ENCODE assay signal across 23 mouse cellular contexts in genomic region chr5:48345983-48346648, GRCm38 (mm10). TPM values are rescaled to one million over a fixed set of nuclear protein-coding genes. Genes with fewer than 3 reads are reported as not detected.
DNase-seq lines count a peak whose midpoint lies in the region; ATAC-seq and TF ChIP-seq lines count a peak whose summit lies in the region.
"Had no signal": no experiment of that assay in that cellular context is flagged by ENCODE, and none has a peak within 500 bp of the region (broad histone marks: within the 10 kb centered on the region; RNA-seq: fewer than 3 reads in every experiment).

No protein-coding gene starts in this region.

- H3K4me2 ChIP-seq in forebrain, embryonic 12.5 days: no peak overlapping the region
- H3K4me2 ChIP-seq in forebrain, embryonic 16.5 days (ENCODE audit: low read length): no peak overlapping the region
- H3K4me2 ChIP-seq in hindbrain, embryonic 13.5 days: no peak overlapping the region
- H3K4me2 ChIP-seq in hindbrain, postnatal 0 days (ENCODE audit: low read depth, low read length): no peak overlapping the region
- H3K4me2 ChIP-seq in hindbrain, embryonic 15.5 days: no peak overlapping the region
- no peak overlapping the region for H3K4me2 ChIP-seq in midbrain, embryonic 14.5 days (ENCODE audit: low read length)
- H3K4me2 ChIP-seq: embryonic facial prominence, embryonic 12.5 days; heart, embryonic 12.5 days; limb, embryonic 12.5 days; liver, embryonic 15.5 days; lung, embryonic 14.5 days had no signal

- no peak for TF ChIP-seq CTCF in hindbrain, postnatal 0 days (IDR thresholded peaks at IDR 0.05; ENCODE audit: low read depth)
- TF ChIP-seq CTCF in thymus, adult 2 months (IDR thresholded peaks at IDR 0.05; ENCODE audit: borderline replicate concordance, control insufficient read depth, extremely low read depth, insufficient read depth, low read length, poor library complexity): no peak

- H3K9ac ChIP-seq in forebrain, embryonic 12.5 days: no peak overlapping the region
- no peak overlapping the region for H3K9ac ChIP-seq in forebrain, embryonic 16.5 days (replicated peaks; ENCODE audit: low read depth, low read length)
- H3K9ac ChIP-seq in hindbrain, embryonic 13.5 days: no peak overlapping the region
- no peak overlapping the region for H3K9ac ChIP-seq in hindbrain, postnatal 0 days (replicated peaks; ENCODE audit: low read length)
- no peak overlapping the region for H3K9ac ChIP-seq in hindbrain, embryonic 15.5 days
- H3K9ac ChIP-seq in midbrain, embryonic 14.5 days (replicated peaks; ENCODE audit: low read length): no peak overlapping the region
- H3K9ac ChIP-seq: embryonic facial prominence, embryonic 12.5 days; heart, embryonic 12.5 days; limb, embryonic 12.5 days; liver, embryonic 15.5 days; lung, embryonic 14.5 days had no signal

- no peaks in the 10 kb centered on the region for H3K4me1 ChIP-seq in forebrain, embryonic 12.5 days
- H3K4me1 ChIP-seq in forebrain, embryonic 16.5 days (replicated peaks; ENCODE audit: control insufficient read depth, insufficient read depth, low read length): no peaks in the 10 kb centered on the region
- no peaks in the 10 kb centered on the region for H3K4me1 ChIP-seq in hindbrain, embryonic 13.5 days (replicated peaks)
- no peaks in the 10 kb centered on the region for H3K4me1 ChIP-seq in hindbrain, postnatal 0 days (ENCODE audit: insufficient read depth, low read length)
- H3K4me1 ChIP-seq in hindbrain, embryonic 15.5 days (replicated peaks): no peaks in the 10 kb centered on the region
- H3K4me1 ChIP-seq in midbrain, embryonic 14.5 days (ENCODE audit: control insufficient read depth, insufficient read depth, low read length): no peaks in the 10 kb centered on the region
- H3K4me1 ChIP-seq in thymus, adult 2 months (replicated peaks; ENCODE audit: control insufficient read depth, insufficient read depth, low read length): no peaks in the 10 kb centered on the region
- H3K4me1 ChIP-seq: embryonic facial prominence, embryonic 12.5 days; heart, embryonic 12.5 days; limb, embryonic 12.5 days; liver, embryonic 15.5 days had no signal

- TF ChIP-seq POLR2A in thymus, adult 2 months (IDR thresholded peaks at IDR 0.05; ENCODE audit: control insufficient read depth, extremely low read depth, insufficient read depth, low read length, poor library complexity): no peak

- no peak for DNase-seq in hindbrain, postnatal 0 days (ENCODE audit: low spot score)
- no peak for DNase-seq in midbrain, embryonic 14.5 days
- DNase-seq in thymus, adult 2 months: no peak
- no peak for DNase-seq in cerebellum, adult 9-11 months
- DNase-seq: adrenal gland, adult 8-10 months; heart, adult 2 months; heart, postnatal 4 days; kidney, adult 8-10 months; kidney, postnatal 25 days; right cerebral cortex, postnatal 25 days; thymus, adult 18-20 months; thymus, postnatal 36 days had no signal

- no peak overlapping the region for H3K27ac ChIP-seq in forebrain, embryonic 12.5 days
- H3K27ac ChIP-seq in forebrain, embryonic 16.5 days (ENCODE audit: low read length): no peak overlapping the region
- no peak overlapping the region for H3K27ac ChIP-seq in hindbrain, embryonic 13.5 days
- H3K27ac ChIP-seq in hindbrain, postnatal 0 days: no peak overlapping the region
- H3K27ac ChIP-seq in hindbrain, embryonic 15.5 days (replicated peaks): no peak overlapping the region
- no peak overlapping the region for H3K27ac ChIP-seq in midbrain, embryonic 14.5 days (replicated peaks; ENCODE audit: low read depth, low read length)
- H3K27ac ChIP-seq in thymus, adult 2 months (ENCODE audit: control insufficient read depth, insufficient read depth, low read length): no peak overlapping the region
- H3K27ac ChIP-seq: heart, adult 2 months; left cerebral cortex, adult 2 months; limb, embryonic 12.5 days; liver, embryonic 15.5 days had no signal

- no peaks in the 10 kb centered on the region for H3K36me3 ChIP-seq in forebrain, embryonic 12.5 days (replicated peaks)
- no peaks in the 10 kb centered on the region for H3K36me3 ChIP-seq in forebrain, embryonic 16.5 days (ENCODE audit: control insufficient read depth, insufficient read depth)
- no peaks in the 10 kb centered on the region for H3K36me3 ChIP-seq in hindbrain, embryonic 13.5 days
- H3K36me3 ChIP-seq in hindbrain, postnatal 0 days (ENCODE audit: insufficient read depth, low read length): no peaks in the 10 kb centered on the region
- no peaks in the 10 kb centered on the region for H3K36me3 ChIP-seq in hindbrain, embryonic 15.5 days
- no peaks in the 10 kb centered on the region for H3K36me3 ChIP-seq in midbrain, embryonic 14.5 days (ENCODE audit: control insufficient read depth, insufficient read depth, low read length)
- no peaks in the 10 kb centered on the region for H3K36me3 ChIP-seq in thymus, adult 2 months (ENCODE audit: control insufficient read depth, insufficient read depth, low read length)
- H3K36me3 ChIP-seq: embryonic facial prominence, embryonic 12.5 days; G1E; heart, embryonic 12.5 days; limb, embryonic 12.5 days; liver, embryonic 15.5 days had no signal

- H3K4me3 ChIP-seq in forebrain, embryonic 12.5 days (replicated peaks): no peak overlapping the region
- no peak overlapping the region for H3K4me3 ChIP-seq in forebrain, embryonic 16.5 days (replicated peaks; ENCODE audit: low read length)
- no peak overlapping the region for H3K4me3 ChIP-seq in hindbrain, embryonic 13.5 days
- no peak overlapping the region for H3K4me3 ChIP-seq in hindbrain, postnatal 0 days (ENCODE audit: low read length)
- no peak overlapping the region for H3K4me3 ChIP-seq in hindbrain, embryonic 15.5 days
- H3K4me3 ChIP-seq in midbrain, embryonic 14.5 days (replicated peaks; ENCODE audit: low read depth, low read length): no peak overlapping the region
- H3K4me3 ChIP-seq in thymus, adult 2 months (ENCODE audit: control insufficient read depth, insufficient read depth, low read length): no peak overlapping the region
- H3K4me3 ChIP-seq: embryonic facial prominence, embryonic 12.5 days; heart, adult 2 months; heart, embryonic 12.5 days; left cerebral cortex, adult 2 months; limb, embryonic 12.5 days; liver, embryonic 15.5 days had no signal

- H3K27me3 ChIP-seq in forebrain, embryonic 12.5 days: no peaks in the 10 kb centered on the region
- H3K27me3 ChIP-seq in forebrain, embryonic 16.5 days (replicated peaks; ENCODE audit: control insufficient read depth, insufficient read depth, low read length): no peaks in the 10 kb centered on the region
- no peaks in the 10 kb centered on the region for H3K27me3 ChIP-seq in hindbrain, embryonic 13.5 days
- H3K27me3 ChIP-seq in hindbrain, postnatal 0 days (ENCODE audit: insufficient read depth, low read length): no peaks in the 10 kb centered on the region
- no peaks in the 10 kb centered on the region for H3K27me3 ChIP-seq in hindbrain, embryonic 15.5 days
- peaks cover 4% of the 10 kb centered on the region; the same call in 1 of the 2 replicates for H3K27me3 ChIP-seq in midbrain, embryonic 14.5 days (ENCODE audit: control insufficient read depth, insufficient read depth, low read length)
- no peaks in the 10 kb centered on the region for H3K27me3 ChIP-seq in thymus, adult 2 months (ENCODE audit: control insufficient read depth, insufficient read depth, low read length)
- H3K27me3 ChIP-seq: embryonic facial prominence, embryonic 12.5 days; liver, embryonic 15.5 days had no signal

- WGBS in forebrain, embryonic 12.5 days: 94% methylated on average over 2 of the region's 2 CpGs
- 95% methylated on average over 2 of the region's 2 CpGs for WGBS in forebrain, embryonic 16.5 days
- WGBS in hindbrain, embryonic 13.5 days: 89% methylated on average over 2 of the region's 2 CpGs
- whole genome bisulfite sequencing in hindbrain, postnatal 0 days: 93% methylated on average over 2 of the region's 2 CpGs
- 93% methylated on average over 2 of the region's 2 CpGs for whole genome bisulfite sequencing in hindbrain, embryonic 15.5 days
- 95% methylated on average over 2 of the region's 2 CpGs for WGBS in midbrain, embryonic 14.5 days
- 98% methylated on average over 2 of the region's 2 CpGs for WGBS in thymus, adult 2 months

- peak; percentile 34 for ATAC-seq in forebrain, embryonic 12.5 days (ENCODE audit: low FRiP score)
- no peak for ATAC-seq in forebrain, embryonic 16.5 days
- ATAC-seq in hindbrain, embryonic 13.5 days (ENCODE audit: low FRiP score): peak; percentile 55
- ATAC-seq in hindbrain, postnatal 0 days: no peak
- peak; percentile 19; the same call in 1 of the 2 replicates for ATAC-seq in hindbrain, embryonic 15.5 days (ENCODE audit: low FRiP score, low read depth)
- peak; percentile 6; the same call in 1 of the 2 replicates for ATAC-seq in midbrain, embryonic 14.5 days (ENCODE audit: low FRiP score, low TSS enrichment)

- H3K9me3 ChIP-seq in forebrain, embryonic 12.5 days: no peaks in the 10 kb centered on the region
- H3K9me3 ChIP-seq in forebrain, embryonic 16.5 days (ENCODE audit: control insufficient read depth, low read length): no peaks in the 10 kb centered on the region
- H3K9me3 ChIP-seq in hindbrain, embryonic 13.5 days: no peaks in the 10 kb centered on the region
- H3K9me3 ChIP-seq in hindbrain, postnatal 0 days (ENCODE audit: low read length): no peaks in the 10 kb centered on the region
- no peaks in the 10 kb centered on the region for H3K9me3 ChIP-seq in hindbrain, embryonic 15.5 days
- no peaks in the 10 kb centered on the region for H3K9me3 ChIP-seq in midbrain, embryonic 14.5 days (ENCODE audit: control insufficient read depth, low read length)
- H3K9me3 ChIP-seq: embryonic facial prominence, embryonic 12.5 days; G1E; heart, embryonic 12.5 days; limb, embryonic 12.5 days; liver, embryonic 15.5 days had no signal

RNA-seq across cellular contexts. Expression of gene 5730480H06Rik, which starts 18.4 kb away (rescaled TPM):
- polyA plus RNA-seq in forebrain, embryonic 12.5 days (2016; fragmentation: Nextera tagmentation; extraction: Ambion mirVana): 25.7 and 28.9 TPM in 2 replicates
- 15.7 and 20.3 TPM in 2 replicates for polyA plus RNA-seq in forebrain, embryonic 16.5 days (2015; fragmentation: Nextera tagmentation; extraction: Ambion mirVana)
- polyA plus RNA-seq in hindbrain, embryonic 13.5 days (2015; fragmentation: Nextera tagmentation; extraction: Ambion mirVana): 19.2 and 21.2 TPM in 2 replicates
- 8.4 and 12.4 TPM in 2 replicates for total RNA-seq in hindbrain, postnatal 0 days (2014; rRNA removed)
- polyA plus RNA-seq in hindbrain, postnatal 0 days (2015; fragmentation: Nextera tagmentation; extraction: Ambion mirVana): 14.8 and 15.0 TPM in 2 replicates
- 15.7 and 17.8 TPM in 2 replicates for polyA plus RNA-seq in hindbrain, embryonic 15.5 days (2015; fragmentation: Nextera tagmentation; extraction: Ambion mirVana)
- 16.0 and 17.1 TPM in 2 replicates for polyA plus RNA-seq in midbrain, embryonic 14.5 days (2014; fragmentation: Nextera tagmentation; extraction: Ambion mirVana)
- polyA plus RNA-seq in thymus, adult 2 months (2012; rRNA removed): 5.6 and 6.6 TPM in 2 replicates

Comparison
In these comparisons a context has a peak if more than half of its experiments do, and no peak if none do; other contexts are left out.
1. ATAC-seq: peak in forebrain, embryonic 12.5 days (single experiment), hindbrain, embryonic 13.5 days (single experiment), hindbrain, embryonic 15.5 days (single experiment) and midbrain, embryonic 14.5 days (single experiment); none in forebrain, embryonic 16.5 days (single experiment) and hindbrain, postnatal 0 days (single experiment).